Mouse (Mus musculus) liver, embryonic 14.5 days (tissue): ENCODE data around the gene Smg6. TPM values are rescaled to one million over a fixed set of nuclear protein-coding genes. Genes with fewer than 3 reads are reported as not detected.

Experiments
- ATAC-seq: fragments of 200-750 bp; cut with Nextera tagmentation; 2 replicates; pipeline ENCODE4 v1.8.0; 2017; ENCODE audit warnings: moderate number of reproducible peaks, mild to moderate bottlenecking, moderate library complexity; ENCODE audit not compliant: insufficient read depth
- DNase-seq, 3 experiments: peaks; one replicate each; pipeline ENCODE4 v3.0.0-alpha.2; 2012 to 2013; ENCODE audit warnings: low read depth in 3 of 3, low spot score in 3 of 3
- H3K27ac ChIP-seq: fragments of 300-500 bp; sonication (generic); 2 replicates; pipeline ENCODE4 v1.5.1; 2014; ENCODE audit warnings: moderate library complexity, mild to moderate bottlenecking, control low read depth, inconsistent platforms
- H3K27me3 ChIP-seq: fragments of 300-500 bp; sonication (generic); 2 replicates; pipeline ENCODE4 v1.6.1; 2014; ENCODE audit warnings: mild to moderate bottlenecking, low read length, moderate library complexity; ENCODE audit not compliant: control insufficient read depth, insufficient read depth
- H3K36me3 ChIP-seq: fragments of 300-500 bp; sonication (generic); replicated peaks from 2 replicates; pipeline ENCODE4 v1.6.1; 2014; ENCODE audit warnings: low read depth; ENCODE audit not compliant: control insufficient read depth, insufficient read depth
- H3K4me1 ChIP-seq, 2 experiments: fragments of 200-500 bp in 1 of 2; fragments of 300-500 bp in 1 of 2; sonication (generic) in 1 of 2; replicated peaks; 2 replicates each; pipeline ENCODE4 v1.6.1; 2012 to 2014; ENCODE audit warnings: antibody characterized with exemption in 1 of 2, inconsistent platforms in 1 of 2, low read length in 1 of 2; ENCODE audit not compliant: control insufficient read depth in 2 of 2, insufficient read depth in 2 of 2
- H3K4me2 ChIP-seq: fragments of 300-500 bp; sonication (generic); 2 replicates; pipeline ENCODE4 v1.6.1; 2014; ENCODE audit warnings: low read depth, mild to moderate bottlenecking, control low read depth, moderate library complexity
- H3K4me3 ChIP-seq, 2 experiments: fragments of 200-500 bp in 1 of 2; fragments of 300-500 bp in 1 of 2; sonication (generic) in 1 of 2; 2 replicates each; pipeline ENCODE4 v1.5.1; 2012 to 2014; ENCODE audit warnings: low read depth in 2 of 2, low read length in 2 of 2, mild to moderate bottlenecking in 2 of 2, control low read depth in 1 of 2, inconsistent platforms in 1 of 2, moderate library complexity in 1 of 2; ENCODE audit not compliant: insufficient read depth in 1 of 2
- H3K9ac ChIP-seq: fragments of 300-500 bp; sonication (generic); replicated peaks from 2 replicates; pipeline ENCODE4 v1.6.1; 2014; ENCODE audit warnings: mild to moderate bottlenecking, control low read depth, moderate library complexity
- H3K9me3 ChIP-seq: fragments of 300-500 bp; sonication (generic); 2 replicates; pipeline ENCODE4 v1.6.1; 2016; ENCODE audit warnings: low read length, mixed read lengths; ENCODE audit not compliant: control insufficient read depth
- CTCF ChIP-seq: IDR thresholded peaks from 2 replicates; pipeline ENCODE4 v1.5.1; 2016; ENCODE audit warnings: antibody characterized with exemption, low read depth, control low read depth
- EP300 ChIP-seq: IDR thresholded peaks from 2 replicates; pipeline ENCODE4 v1.6.1; 2016; ENCODE audit warnings: antibody characterized with exemption, low read depth
- WGBS: fragments of 180-500 bp; shearing (Covaris S2); extraction: QIAGEN DNeasy Blood & Tissue Kit; methylation state at CpG from one replicate; pipeline ENCODE4 v1.1.7; 2014; ENCODE audit not compliant: insufficient replicate concordance; 5-methylcytosine and 5-hydroxymethylcytosine counted together
- polyA plus RNA-seq, 2 experiments: library from polyadenylated mRNA; depleted of rRNA in 1 of 2; stranded (reverse) in 1 of 2; unstranded in 1 of 2; fragments of >200 nt; fragmentation: Nextera tagmentation in 1 of 2; extraction: Ambion mirVana in 1 of 2; gene quantifications; 2 replicates each; pipeline versions ENCODE4 v1.2.1 to v1.2.3; 2012 to 2014

Gene Smg6
- polyA plus RNA-seq, 2 experiments, result 3.2 to 5.9 TPM

DNA sequence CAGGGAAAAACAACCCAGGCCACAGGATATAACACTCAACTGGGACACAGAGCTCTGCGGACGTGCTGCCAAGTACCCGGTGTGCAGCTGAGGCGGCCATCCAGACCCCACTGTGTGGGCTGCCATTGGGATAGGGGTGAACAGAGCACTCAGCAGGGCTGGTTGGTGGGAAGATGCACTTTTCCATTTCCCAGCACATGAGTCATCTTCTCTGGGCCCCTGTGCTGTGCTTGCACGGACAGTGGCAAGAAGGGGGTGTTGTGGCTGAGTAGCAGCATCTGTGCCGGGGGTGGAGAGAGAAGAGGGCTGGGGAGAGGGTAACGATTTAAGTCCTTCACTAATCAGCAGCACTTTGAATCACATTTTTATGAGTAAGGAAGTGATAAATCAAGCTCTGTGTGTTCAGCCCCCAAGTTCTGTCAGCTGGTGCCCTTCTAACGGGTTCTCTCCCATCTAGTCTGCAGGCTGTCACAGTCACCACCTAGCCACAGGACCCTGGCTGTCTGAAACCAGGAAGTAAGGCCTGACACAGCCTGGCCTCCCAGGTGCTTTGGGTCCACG, 66.9 kb downstream of the Smg6 start:
- H3K4me3 ChIP-seq, result no peak overlapping the region
- no peaks in the 10 kb centered on the region for H3K4me1 ChIP-seq
- H3K4me2 ChIP-seq, result no peak overlapping the region
- H3K36me3 ChIP-seq, result no peaks in the 10 kb centered on the region
- no peaks in the 10 kb centered on the region for H3K9me3 ChIP-seq
- no peak for ATAC-seq
- no peak overlapping the region for H3K27ac ChIP-seq
- TF ChIP-seq CTCF, result no peak
- TF ChIP-seq EP300, result no peak
- no peaks in the 10 kb centered on the region for H3K27me3 ChIP-seq
- H3K9ac ChIP-seq, result no peak overlapping the region
- WGBS, result 73% methylated on average over 9 of the region's 9 CpGs
- DNase-seq, result no peak

DNA sequence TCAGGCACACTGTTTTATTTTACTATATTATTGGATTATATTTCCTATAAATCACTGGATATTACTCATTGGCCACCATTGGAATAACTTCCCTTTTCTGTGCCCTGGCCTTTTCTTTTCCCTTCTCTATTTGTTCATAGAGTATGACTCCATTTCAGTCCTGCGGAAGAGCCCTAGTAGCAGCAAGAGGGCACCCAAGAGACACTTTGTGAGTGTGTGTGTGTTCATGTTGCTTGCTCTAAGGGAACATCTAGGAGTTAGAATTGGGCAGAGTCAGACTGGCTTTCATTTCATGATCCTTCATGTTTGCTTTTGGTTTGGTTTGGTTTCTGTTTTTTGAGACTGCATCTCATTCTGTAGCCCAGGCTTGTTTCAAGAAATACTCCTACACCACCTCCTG, 68.5 kb downstream of the Smg6 start:
- ATAC-seq, result no peak
- Histone ChIP-seq H3K4me2 (no peak overlapping the region), H3K4me1 (no peaks in the 10 kb centered on the region), H3K27ac (no peak overlapping the region), H3K36me3 (no peaks in the 10 kb centered on the region), H3K9me3 (no peaks in the 10 kb centered on the region), H3K27me3 (no peaks in the 10 kb centered on the region), H3K9ac (no peak overlapping the region), H3K4me3 (no peak overlapping the region)
- no peak for TF ChIP-seq CTCF
- no peak for TF ChIP-seq EP300
- no peak for DNase-seq
- WGBS, result 80% methylated on average over 1 of the region's 1 CpGs

DNA sequence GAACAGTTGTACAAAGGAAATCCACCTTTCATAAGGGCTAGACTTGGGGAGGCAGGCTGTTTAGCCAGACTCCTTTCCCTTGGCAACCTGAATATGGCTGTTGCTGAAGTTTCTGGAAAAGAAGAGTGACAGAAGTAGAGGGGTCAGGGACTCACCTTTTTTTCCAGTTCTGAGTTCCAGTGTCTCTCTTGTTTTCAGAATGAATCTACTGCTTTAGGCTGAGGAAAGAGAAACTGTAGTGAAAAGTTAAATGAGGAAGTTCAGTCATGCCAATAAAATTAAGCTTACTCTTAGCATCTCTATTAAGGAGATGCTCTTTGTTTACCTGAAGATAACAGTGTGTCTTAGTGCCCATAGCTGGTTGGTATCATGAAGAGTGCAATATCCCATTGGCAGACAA, 69.2 kb downstream of the Smg6 start:
- no peak overlapping the region for H3K4me2 ChIP-seq
- no peak overlapping the region for H3K4me3 ChIP-seq
- no peak for ATAC-seq
- no peaks in the 10 kb centered on the region for H3K27me3 ChIP-seq
- H3K27ac ChIP-seq, result no peak overlapping the region
- H3K9me3 ChIP-seq, result no peaks in the 10 kb centered on the region
- H3K4me1 ChIP-seq, result no peaks in the 10 kb centered on the region
- no peak for TF ChIP-seq CTCF
- no peaks in the 10 kb centered on the region for H3K36me3 ChIP-seq
- H3K9ac ChIP-seq, result no peak overlapping the region
- DNase-seq, result no peak

DNA sequence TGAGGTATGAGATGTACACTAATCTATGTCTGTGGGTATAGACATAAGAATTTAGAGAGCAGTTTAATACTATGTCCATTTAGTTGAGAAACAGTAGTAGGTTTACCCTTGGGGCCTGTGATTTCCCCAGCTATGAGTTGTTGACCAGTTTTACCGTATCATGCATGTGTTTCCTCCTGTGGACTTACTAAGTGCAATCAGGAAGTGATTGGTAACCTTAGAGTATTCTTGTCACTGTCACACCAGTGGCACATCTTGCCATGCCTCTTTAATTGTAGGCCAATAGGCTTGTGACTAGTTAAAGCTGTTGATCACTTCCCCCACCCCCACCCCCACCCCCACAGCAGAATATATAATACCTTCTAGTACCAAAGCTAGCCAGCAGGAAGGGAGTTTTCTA, 70.9 kb downstream of the Smg6 start:
- TF ChIP-seq EP300 (no peak), CTCF (no peak)
- no peak overlapping the region for H3K27ac ChIP-seq
- no peak for ATAC-seq
- no peak overlapping the region for H3K4me3 ChIP-seq
- H3K4me2 ChIP-seq, result no peak overlapping the region
- no peaks in the 10 kb centered on the region for H3K36me3 ChIP-seq
- H3K9me3 ChIP-seq, result no peaks in the 10 kb centered on the region
- H3K27me3 ChIP-seq, result no peaks in the 10 kb centered on the region
- DNase-seq, result no peak
- no peaks in the 10 kb centered on the region for H3K4me1 ChIP-seq
- no peak overlapping the region for H3K9ac ChIP-seq
- WGBS, result 84% methylated on average over 1 of the region's 1 CpGs

DNA sequence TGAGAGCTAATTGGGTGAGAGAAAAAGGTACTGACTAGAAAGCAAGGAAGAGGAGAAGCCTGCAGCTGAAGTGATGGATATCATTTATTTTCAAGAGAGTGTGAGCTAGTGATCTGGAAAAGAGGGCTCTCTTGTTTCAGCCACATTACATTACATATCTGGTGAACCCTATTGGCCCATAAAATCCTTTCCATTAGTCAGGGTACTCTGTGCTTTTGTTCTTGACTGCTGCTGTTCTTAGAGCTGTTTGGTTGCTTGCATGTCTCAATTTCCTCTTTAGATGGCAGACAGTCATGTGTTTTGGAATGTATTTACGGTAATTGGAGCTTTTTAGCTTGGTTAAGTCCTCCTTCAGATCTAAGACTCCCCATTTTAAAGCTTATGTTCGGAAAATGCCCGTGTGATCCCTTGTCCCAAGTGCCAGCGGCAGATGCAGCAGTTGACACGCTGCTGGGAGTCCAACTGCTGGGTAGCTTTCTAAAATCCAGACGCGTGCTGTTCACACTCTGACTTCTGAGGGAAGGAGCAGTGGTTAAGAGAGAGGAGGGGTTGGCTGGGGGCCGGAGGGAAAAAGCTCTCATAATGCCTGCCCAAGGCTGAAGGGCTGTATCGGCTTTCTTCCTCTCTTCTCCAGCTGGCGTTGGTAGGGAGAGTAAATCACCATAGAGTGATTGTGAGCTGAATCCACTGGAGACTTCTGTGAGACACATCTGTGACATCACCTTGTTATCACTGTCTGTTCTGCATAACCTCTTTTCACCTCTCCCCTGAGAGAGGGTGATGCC, 75.4 kb downstream of the Smg6 start:
- H3K36me3 ChIP-seq, result no peaks in the 10 kb centered on the region
- H3K27me3 ChIP-seq, result no peaks in the 10 kb centered on the region
- 71% methylated on average over 10 of the region's 10 CpGs for WGBS
- no peak overlapping the region for H3K9ac ChIP-seq
- no peak overlapping the region for H3K4me2 ChIP-seq
- TF ChIP-seq CTCF, result no peak
- TF ChIP-seq EP300, result no peak
- ATAC-seq (no peak), DNase-seq (no peak)
- H3K9me3 ChIP-seq, result no peaks in the 10 kb centered on the region
- H3K27ac ChIP-seq, result no peak overlapping the region
- H3K4me1 ChIP-seq, result no peaks in the 10 kb centered on the region
- no peak overlapping the region for H3K4me3 ChIP-seq
